Mouse (Mus musculus) macrophage (primary cell): ENCODE results near the gene Gm340. TPM values are rescaled to one million over a fixed set of nuclear protein-coding genes. Genes with fewer than 3 reads are reported as not detected.

ENCODE experiments used
- H3K27ac ChIP-seq: fragments of 350-480 bp; formaldehyde crosslinking; 2 replicates; pipeline ENCODE4 v1.9.0; 2021
- H3K36me3 ChIP-seq: fragments of 350-480 bp; formaldehyde crosslinking; 2 replicates; pipeline ENCODE4 v1.9.0; 2021; ENCODE audit errors: inconsistent target
- H3K4me3 ChIP-seq: fragments of 350-480 bp; formaldehyde crosslinking; 2 replicates; pipeline ENCODE4 v1.9.0; 2021; ENCODE audit errors: inconsistent target
- H3K79me2 ChIP-seq: fragments of 350-480 bp; formaldehyde crosslinking; 2 replicates; pipeline ENCODE4 v1.9.0; 2021; ENCODE audit errors: inconsistent target
- WGBS: methylation state at CpG from one replicate; pipeline ENCODE4 v1.1.7; 2026; ENCODE audit warnings: inconsistent platforms; ENCODE audit not compliant: missing documents; 5-methylcytosine and 5-hydroxymethylcytosine counted together
- polyA plus RNA-seq: library from polyadenylated mRNA; stranded (reverse); fragments of 250-400 nt; gene quantifications from 3 replicates; pipeline ENCODE4 v1.2.4, GENCODE M21; 2018; ENCODE audit warnings: inconsistent platforms

Gene Gm340
- polyA plus RNA-seq, 1 experiment from 2014 or later, result 6.2 TPM

- WGBS, result 93% methylated on average over 11 of the region's 11 CpGs
Measured at GRCm38 (mm10) chr19:41628970-41629369, 46.8 kb downstream of the Gm340 start.

GRCm38 (mm10) chr19:41629532-41629931 is 47.4 kb downstream of the Gm340 start:
- H3K79me2 ChIP-seq, result no peaks in the 10 kb centered on the region
- H3K4me3 ChIP-seq, result no peak overlapping the region
- WGBS, result 55% methylated on average over 5 of the region's 5 CpGs
- peaks cover 10% of the 10 kb centered on the region for H3K36me3 ChIP-seq
- no peak overlapping the region for H3K27ac ChIP-seq

More at GRCm38 (mm10) chr19:41628970-41629369, 46.8 kb downstream of the Gm340 start:
- peaks cover 10% of the 10 kb centered on the region for H3K36me3 ChIP-seq
- H3K4me3 ChIP-seq, result no peak overlapping the region
- H3K79me2 ChIP-seq, result no peaks in the 10 kb centered on the region
- no peak overlapping the region for H3K27ac ChIP-seq

GRCm38 (mm10) chr19:41634099-41634498 is 51.9 kb downstream of the Gm340 start:
- H3K4me3 ChIP-seq, result no peak overlapping the region
- 33% methylated on average over 10 of the region's 10 CpGs for WGBS
- H3K79me2 ChIP-seq, result no peaks in the 10 kb centered on the region
- no peak overlapping the region for H3K27ac ChIP-seq
- H3K36me3 ChIP-seq, result no peaks in the 10 kb centered on the region

GRCm38 (mm10) chr19:41634999-41635398 is 52.8 kb downstream of the Gm340 start:
- 92% methylated on average over 5 of the region's 6 CpGs for WGBS
- no peaks in the 10 kb centered on the region for H3K79me2 ChIP-seq
- no peak overlapping the region for H3K4me3 ChIP-seq

More at GRCm38 (mm10) chr19:41634999-41635398, 52.8 kb downstream of the Gm340 start:
- H3K36me3 ChIP-seq, result no peaks in the 10 kb centered on the region
- no peak overlapping the region for H3K27ac ChIP-seq

Other genes with a start within 250 kb of the Gm340 start
- gene Pik3ap1, start 197.3 kb upstream of the Gm340 start, polyA plus RNA-seq, result 244 to 547 TPM (median 285 TPM) in 3 replicates
- gene Lcor, start 99.7 kb upstream of the Gm340 start, polyA plus RNA-seq, result 2.2 to 3.2 TPM (median 2.7 TPM) in 3 replicates
- gene Slit1, start 161.3 kb downstream of the Gm340 start, polyA plus RNA-seq, result 1.2 to 6.7 TPM (median 3.4 TPM) in 3 replicates
- gene Arhgap19, start 219.7 kb downstream of the Gm340 start, polyA plus RNA-seq, result 95.1 to 159 TPM (median 112 TPM) in 3 replicates
- 0.36 to 3.2 TPM (median 1.3 TPM) in 3 replicates for gene Frat1, start 247.6 kb downstream of the Gm340 start, polyA plus RNA-seq